Mouse (Mus musculus) ES-E14 (cell line): ENCODE measurements around the gene 1700069L16Rik. TPM values are rescaled to one million over a fixed set of nuclear protein-coding genes. Genes with fewer than 3 reads are reported as not detected.

Source experiments
- DNase-seq: peaks from one replicate; pipeline ENCODE4 v3.0.0-alpha.2; 2013; ENCODE audit warnings: low read depth, low spot score
- H3K27ac ChIP-seq: 2 replicates; pipeline ENCODE4 v1.5.1; 2012; ENCODE audit warnings: low read depth, mild to moderate bottlenecking, low read length, moderate library complexity, mixed read lengths; ENCODE audit not compliant: poor library complexity, insufficient read depth, severe bottlenecking
- H3K36me3 ChIP-seq: 2 replicates; pipeline ENCODE4 v1.6.1; 2012; ENCODE audit warnings: mild to moderate bottlenecking, low read length, moderate library complexity, mixed read lengths; ENCODE audit not compliant: control insufficient read depth, poor library complexity, insufficient read depth, severe bottlenecking
- H3K4me1 ChIP-seq, 2 experiments: fragments of 150-350 bp in 1 of 2; sonication (generic) in 1 of 2; 2 replicates each; pipeline ENCODE4 v1.6.1; 2012; ENCODE audit warnings: low read length in 2 of 2, mild to moderate bottlenecking in 1 of 2, mixed read lengths in 1 of 2; ENCODE audit not compliant: control insufficient read depth in 2 of 2, insufficient read depth in 2 of 2, poor library complexity in 1 of 2
- H3K4me3 ChIP-seq, 2 experiments: fragments of 150-350 bp in 1 of 2; sonication (generic) in 1 of 2; 2 replicates each; pipeline ENCODE4 v1.5.1; 2012; ENCODE audit warnings: low read length in 2 of 2, low read depth in 1 of 2, mild to moderate bottlenecking in 1 of 2, mixed read lengths in 1 of 2; ENCODE audit not compliant: insufficient read depth in 1 of 2, poor library complexity in 1 of 2, severe bottlenecking in 1 of 2
- H3K9ac ChIP-seq: 2 replicates; pipeline ENCODE4 v1.6.1; 2012; ENCODE audit warnings: low read depth, mild to moderate bottlenecking, low read length, mixed read lengths; ENCODE audit not compliant: poor library complexity, insufficient read depth, severe bottlenecking
- H3K9me3 ChIP-seq: fragments of 150-350 bp; sonication (generic); 2 replicates; pipeline ENCODE4 v1.6.1; 2012; ENCODE audit warnings: low read depth, mild to moderate bottlenecking, low read length; ENCODE audit not compliant: control insufficient read depth, insufficient read depth
- CHD2 ChIP-seq: IDR thresholded peaks from 2 replicates; pipeline ENCODE4 v1.6.1; 2014; ENCODE audit warnings: mild to moderate bottlenecking, low read depth, low read length, inconsistent platforms
- HCFC1 ChIP-seq: IDR thresholded peaks from 2 replicates; pipeline ENCODE4 v1.6.1; 2012; ENCODE audit warnings: low read length, inconsistent platforms, borderline replicate concordance; ENCODE audit not compliant: insufficient read depth
- MAFK ChIP-seq: IDR thresholded peaks from 2 replicates; pipeline ENCODE4 v1.6.1; 2014; ENCODE audit warnings: mild to moderate bottlenecking, low read depth, low read length, inconsistent platforms; ENCODE audit not compliant: insufficient read depth
- ZC3H11A ChIP-seq: IDR thresholded peaks from 2 replicates; pipeline ENCODE4 v1.6.1; 2012; ENCODE audit warnings: low read depth, mild to moderate bottlenecking, inconsistent platforms, low read length, borderline replicate concordance
- ZNF384 ChIP-seq: IDR thresholded peaks from 2 replicates; pipeline ENCODE4 v1.6.1; 2012; ENCODE audit warnings: low read depth, low read length, inconsistent platforms
- in situ Hi-C, 2 experiments: fragments of 600-800 bp; cut with MboI; formaldehyde crosslinking; loops; one replicate each; pipeline ENCODE4 v1.15.1; 2025; ENCODE audit warnings: low sequenced_read_pairs in 2 of 2, inconsistent platforms in 1 of 2; ENCODE audit not compliant: unreplicated experiment in 2 of 2
- total RNA-seq: library from RNA; depleted of rRNA; stranded (reverse); fragments of 300-350 nt; gene quantifications from 2 replicates; pipeline ENCODE4 v1.2.3, GENCODE M21; 2012

Gene 1700069L16Rik
- total RNA-seq, 1 experiment = not detected

GRCm38 (mm10) chr5:113771213-113772162 lies 46.9 kb upstream of the 1700069L16Rik start:
- DNase-seq = peak; percentile 55
- peaks cover 38% of the 10 kb centered on the region for H3K36me3 ChIP-seq
- TF ChIP-seq ZC3H11A (no peak), CHD2 (no peak), ZNF384 (no peak), HCFC1 (peak; percentile 81), MAFK (no peak)
- H3K9ac ChIP-seq = peak overlapping the region; percentile 98
- H3K4me3 ChIP-seq = peak overlapping the region; percentile 89 to 97
- in situ Hi-C loops = no loop called here
- peak overlapping the region; percentile 91 for H3K27ac ChIP-seq
- peaks cover 2 to 5% of the 10 kb centered on the region in 2 experiments; a peak in 3 of 4 replicates for H3K4me1 ChIP-seq
- no peaks in the 10 kb centered on the region for H3K9me3 ChIP-seq

DNA sequence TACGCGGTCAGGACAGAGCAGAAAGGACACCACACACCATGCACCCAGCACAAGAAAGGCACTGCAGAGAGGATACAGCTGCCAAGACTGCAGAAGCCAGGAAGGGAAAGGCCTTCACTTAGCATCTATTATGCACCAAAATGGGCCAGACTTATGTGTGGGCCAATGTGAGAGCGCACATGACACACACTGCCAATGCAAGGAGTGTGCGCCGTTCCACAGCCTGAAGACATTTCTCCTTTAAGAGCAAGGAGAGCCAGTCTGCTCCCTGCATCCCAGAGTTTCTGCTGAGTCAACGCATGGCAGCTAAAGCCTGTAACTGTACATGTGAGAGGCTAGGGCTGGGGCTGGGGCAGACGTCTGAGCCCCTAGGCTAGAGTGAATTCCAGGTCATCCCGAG lies 44.2 kb upstream of the 1700069L16Rik start:
- Histone ChIP-seq H3K4me3 (no peak overlapping the region), H3K9ac (no peak overlapping the region), H3K4me1 (peaks cover 1 to 8% of the 10 kb centered on the region in 2 experiments; a peak in 3 of 4 replicates), H3K36me3 (peaks cover 35% of the 10 kb centered on the region), H3K27ac (no peak overlapping the region), H3K9me3 (no peaks in the 10 kb centered on the region)
- in situ Hi-C loops = no loop called here
- TF ChIP-seq CHD2 = no peak
- TF ChIP-seq MAFK = peak; percentile 39; the same call in 1 of the 2 replicates
- DNase-seq = no peak

- H3K36me3 ChIP-seq = peaks cover 51% of the 10 kb centered on the region
- H3K4me3 ChIP-seq = no peak overlapping the region
- in situ Hi-C loops = no loop called here
- peaks cover 0 to 10% of the 10 kb centered on the region in 2 experiments; a peak in 2 of 4 replicates for H3K4me1 ChIP-seq
- no peak overlapping the region; the same call in 1 of the 2 replicates for H3K9ac ChIP-seq
- H3K27ac ChIP-seq = no peak overlapping the region
- no peaks in the 10 kb centered on the region for H3K9me3 ChIP-seq
- no peak for DNase-seq
- TF ChIP-seq ZNF384 = no peak
- no peak for TF ChIP-seq ZC3H11A
- no peak for TF ChIP-seq MAFK
- no peak for TF ChIP-seq HCFC1
- no peak for TF ChIP-seq CHD2
Observed at GRCm38 (mm10) chr5:113765641-113766526, 41.3 kb upstream of the 1700069L16Rik start.

DNA sequence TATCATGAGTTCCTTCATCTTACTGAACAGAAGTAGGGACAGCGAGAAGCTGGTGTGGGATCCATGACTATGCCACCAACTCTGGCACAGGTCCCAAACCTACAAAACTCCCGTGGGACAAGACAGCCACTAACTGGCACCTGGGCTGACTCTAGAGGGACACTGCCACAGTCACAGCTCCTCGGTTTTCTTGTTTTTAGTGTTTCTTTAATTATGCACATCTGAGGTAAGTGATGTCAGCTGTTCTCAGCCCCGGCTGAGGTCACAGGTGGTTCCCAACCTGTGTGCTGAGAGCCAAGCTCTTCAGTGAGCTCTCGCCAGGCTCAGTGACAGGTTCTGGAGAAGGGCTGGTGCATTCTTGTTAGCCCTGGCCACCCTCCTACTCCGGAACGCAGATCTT lies 39.9 kb upstream of the 1700069L16Rik start:
- Histone ChIP-seq H3K9ac (no peak overlapping the region), H3K36me3 (peaks cover 62% of the 10 kb centered on the region), H3K27ac (no peak overlapping the region), H3K4me3 (no peak overlapping the region), H3K4me1 (peaks cover 0 to 10% of the 10 kb centered on the region in 2 experiments; a peak in 2 of 4 replicates), H3K9me3 (no peaks in the 10 kb centered on the region)
- in situ Hi-C loops = no loop called here
- DNase-seq = no peak
- no peak for TF ChIP-seq HCFC1
- TF ChIP-seq MAFK = no peak
- no peak for TF ChIP-seq ZC3H11A
- TF ChIP-seq CHD2 = no peak
- TF ChIP-seq ZNF384 = no peak
